Mouse (Mus musculus): ENCODE data around the gene Xbp1. TPM values are rescaled to one million over a fixed set of nuclear protein-coding genes. Genes with fewer than 3 reads are reported as not detected.

The Xbp1 gene
- polyA plus RNA-seq, 1 experiment from 2014 or later = 149 TPM

GRCm38 (mm10) chr11:5498931-5499661, 21.4 kb upstream of the Xbp1 start:
- no peak overlapping the region for H3K9ac ChIP-seq (ENCODE audit: low read depth, low read length)
- peaks cover 6% of the 10 kb centered on the region; the same call in 1 of the 2 replicates for H3K4me1 ChIP-seq (replicated peaks; ENCODE audit: control insufficient read depth, insufficient read depth, low read length)
- 58% methylated on average over 13 of the region's 13 CpGs for WGBS
- peak overlapping the region; percentile 28 for H3K4me2 ChIP-seq
- H3K9me3 ChIP-seq (ENCODE audit: control insufficient read depth, low read length) = no peaks in the 10 kb centered on the region
- DNase-seq (ENCODE audit: low spot score) = no peak
- H3K27ac ChIP-seq (ENCODE audit: low read depth, low read length) = peak overlapping the region; percentile 78
- no peaks in the 10 kb centered on the region for H3K27me3 ChIP-seq (replicated peaks; ENCODE audit: control insufficient read depth, insufficient read depth, low read length)
- no peak for ATAC-seq (replicated peaks; ENCODE audit: low FRiP score)
- H3K4me3 ChIP-seq (ENCODE audit: low read depth, low read length) = no peak overlapping the region
- no peaks in the 10 kb centered on the region for H3K36me3 ChIP-seq (ENCODE audit: control insufficient read depth, insufficient read depth, low read length)

DNA sequence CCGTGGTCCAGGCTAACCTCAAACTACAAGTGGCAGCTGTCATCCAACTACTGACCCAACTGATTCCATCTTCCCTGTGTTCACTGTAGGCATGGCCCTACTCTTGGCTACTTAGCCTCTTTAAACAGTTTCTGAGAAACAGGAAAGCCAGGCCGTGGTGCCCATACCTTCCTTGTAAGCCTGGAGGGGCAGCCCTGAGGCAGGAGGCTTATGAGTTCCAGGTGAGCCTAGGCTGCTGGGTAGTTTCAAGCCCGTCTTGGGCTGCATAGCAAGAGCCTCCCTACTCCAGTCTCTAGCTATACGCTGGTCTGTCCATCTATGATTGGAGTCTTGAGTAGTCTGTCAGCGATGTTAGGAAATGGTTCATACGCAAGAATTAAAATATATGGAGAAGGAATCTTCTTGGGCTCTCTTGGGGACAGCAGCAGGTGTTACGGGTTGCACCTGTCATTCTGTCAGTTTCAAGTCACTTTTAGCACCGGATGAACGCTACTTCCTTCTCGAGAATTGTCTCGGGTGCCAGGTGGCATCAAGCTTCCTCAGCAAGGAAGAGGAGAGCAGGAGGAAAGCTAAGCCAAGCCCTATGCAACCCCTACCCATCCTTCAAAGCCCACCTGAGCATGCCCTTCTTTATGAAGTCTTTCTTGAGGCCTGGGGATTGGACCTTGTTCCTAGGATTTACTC, 20.4 kb upstream of the Xbp1 start:
- ATAC-seq (replicated peaks; ENCODE audit: low FRiP score) = no peak
- H3K4me2 ChIP-seq = peak overlapping the region; percentile 28; the same call in 1 of the 2 replicates
- no peak overlapping the region for H3K9ac ChIP-seq (ENCODE audit: low read depth, low read length)
- no peaks in the 10 kb centered on the region for H3K36me3 ChIP-seq (ENCODE audit: control insufficient read depth, insufficient read depth, low read length)
- H3K27me3 ChIP-seq (replicated peaks; ENCODE audit: control insufficient read depth, insufficient read depth, low read length) = no peaks in the 10 kb centered on the region
- no peak overlapping the region for H3K4me3 ChIP-seq (ENCODE audit: low read depth, low read length)
- H3K4me1 ChIP-seq (replicated peaks; ENCODE audit: control insufficient read depth, insufficient read depth, low read length) = peaks cover 6% of the 10 kb centered on the region; the same call in 1 of the 2 replicates
- 75% methylated on average over 11 of the region's 11 CpGs for WGBS
- DNase-seq (ENCODE audit: low spot score) = no peak
- peak overlapping the region; percentile 78; the same call in 1 of the 2 replicates for H3K27ac ChIP-seq (ENCODE audit: low read depth, low read length)
- H3K9me3 ChIP-seq (ENCODE audit: control insufficient read depth, low read length) = no peaks in the 10 kb centered on the region

GRCm38 (mm10) chr11:5500903-5501741, 19.3 kb upstream of the Xbp1 start:
- H3K36me3 ChIP-seq (ENCODE audit: control insufficient read depth, insufficient read depth, low read length) = no peaks in the 10 kb centered on the region
- no peaks in the 10 kb centered on the region for H3K9me3 ChIP-seq (ENCODE audit: control insufficient read depth, low read length)
- ATAC-seq (replicated peaks; ENCODE audit: low FRiP score) = no peak
- H3K4me1 ChIP-seq (replicated peaks; ENCODE audit: control insufficient read depth, insufficient read depth, low read length) = peaks cover 6% of the 10 kb centered on the region
- 80% methylated on average over 13 of the region's 13 CpGs for WGBS
- H3K27me3 ChIP-seq (replicated peaks; ENCODE audit: control insufficient read depth, insufficient read depth, low read length) = no peaks in the 10 kb centered on the region
- no peak overlapping the region for H3K4me2 ChIP-seq
- H3K9ac ChIP-seq (ENCODE audit: low read depth, low read length) = no peak overlapping the region
- no peak for DNase-seq (ENCODE audit: low spot score)
- no peak overlapping the region for H3K27ac ChIP-seq (ENCODE audit: low read depth, low read length)
- no peak overlapping the region for H3K4me3 ChIP-seq (ENCODE audit: low read depth, low read length)

DNA sequence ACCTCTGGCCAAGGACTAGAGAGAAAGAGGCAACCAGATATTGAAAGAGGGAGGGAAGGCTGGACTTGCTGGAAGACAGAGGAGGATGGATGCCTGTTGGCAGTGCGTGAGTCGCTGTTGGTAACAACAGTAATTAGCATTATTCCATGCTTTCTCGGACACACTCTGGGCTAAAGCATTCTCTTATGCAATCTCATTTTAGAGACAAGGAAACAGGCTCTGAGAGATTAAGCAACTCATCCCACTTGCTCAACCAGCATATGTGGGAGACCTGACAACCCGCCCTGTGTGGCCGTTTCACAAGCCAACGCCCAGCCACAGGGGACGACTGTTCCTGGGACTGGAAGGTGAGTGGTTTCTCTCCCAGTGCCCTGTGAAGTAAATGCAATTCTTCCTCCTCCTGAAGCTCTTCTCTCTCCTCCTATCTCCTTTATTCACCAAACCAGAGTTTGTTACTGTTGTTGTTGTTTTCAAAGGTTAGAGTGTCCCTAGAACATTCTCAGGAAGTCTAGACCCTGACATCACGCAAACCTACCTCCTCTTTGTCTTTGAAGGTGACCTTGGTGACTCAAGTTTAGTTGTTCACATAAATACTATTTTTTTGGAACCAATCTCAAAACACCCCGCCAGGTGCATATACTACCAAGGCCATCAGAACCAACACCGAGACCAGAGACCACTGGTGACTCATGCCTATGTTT, 18.0 kb upstream of the Xbp1 start:
- H3K4me1 ChIP-seq (replicated peaks; ENCODE audit: control insufficient read depth, insufficient read depth, low read length) = peaks cover 6% of the 10 kb centered on the region
- no peak overlapping the region for H3K4me2 ChIP-seq
- H3K27ac ChIP-seq (ENCODE audit: low read depth, low read length) = no peak overlapping the region
- no peaks in the 10 kb centered on the region for H3K9me3 ChIP-seq (ENCODE audit: control insufficient read depth, low read length)
- no peaks in the 10 kb centered on the region for H3K36me3 ChIP-seq (ENCODE audit: control insufficient read depth, insufficient read depth, low read length)
- no peak for ATAC-seq (replicated peaks; ENCODE audit: low FRiP score)
- H3K27me3 ChIP-seq (replicated peaks; ENCODE audit: control insufficient read depth, insufficient read depth, low read length) = no peaks in the 10 kb centered on the region
- 0 out of 2 replicates have a peak overlapping the region, but pooled peaks have one; percentile 7 for H3K9ac ChIP-seq (ENCODE audit: low read depth, low read length)
- no peak overlapping the region for H3K4me3 ChIP-seq (ENCODE audit: low read depth, low read length)
- WGBS = 78% methylated on average over 10 of the region's 10 CpGs
- DNase-seq (ENCODE audit: low spot score) = no peak

DNA sequence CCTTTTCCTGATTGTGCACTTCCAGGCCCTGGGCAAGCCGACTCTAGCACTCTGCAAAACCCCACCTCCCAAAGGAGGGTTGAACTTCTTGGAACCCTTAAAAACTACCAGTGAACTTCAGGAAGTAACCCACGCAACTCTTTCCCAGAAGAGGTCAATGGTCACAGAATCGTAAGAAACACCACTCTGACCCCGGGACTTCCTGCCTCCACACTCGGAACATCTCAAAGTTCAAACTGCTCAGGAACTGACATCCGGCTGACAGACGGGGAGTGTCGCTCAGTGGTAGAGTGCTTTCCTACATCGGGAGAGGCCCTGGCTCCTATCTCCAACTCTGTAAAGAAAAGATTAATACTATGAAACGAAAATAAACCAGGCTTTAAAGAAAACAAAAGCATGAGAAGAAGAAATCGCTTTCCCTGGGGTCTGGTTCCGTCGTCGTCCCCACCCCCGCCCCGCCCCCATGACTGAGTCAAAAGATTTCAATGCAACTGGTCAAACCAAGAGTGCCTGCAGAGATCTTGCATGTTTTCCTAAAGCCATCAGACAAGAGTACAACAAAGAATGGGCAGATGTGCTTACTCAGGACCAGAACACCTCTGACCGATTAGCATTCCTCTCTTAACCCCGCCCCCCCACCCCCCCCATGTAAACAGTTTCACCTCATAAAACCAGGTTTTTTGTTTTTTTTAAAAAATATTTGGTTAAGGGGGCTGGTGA, 14.4 kb upstream of the Xbp1 start:
- 15% methylated on average over 18 of the region's 18 CpGs for WGBS
- H3K4me1 ChIP-seq (replicated peaks; ENCODE audit: control insufficient read depth, insufficient read depth, low read length) = peaks cover 11% of the 10 kb centered on the region
- H3K9ac ChIP-seq (ENCODE audit: low read depth, low read length) = peak overlapping the region; percentile 45
- DNase-seq (ENCODE audit: low spot score) = no peak
- H3K4me2 ChIP-seq = peak overlapping the region; percentile 64
- ATAC-seq (replicated peaks; ENCODE audit: low FRiP score) = peak; percentile 62
- H3K9me3 ChIP-seq (ENCODE audit: control insufficient read depth, low read length) = no peaks in the 10 kb centered on the region
- H3K4me3 ChIP-seq (ENCODE audit: low read depth, low read length) = peak overlapping the region; percentile 41
- no peaks in the 10 kb centered on the region for H3K27me3 ChIP-seq (replicated peaks; ENCODE audit: control insufficient read depth, insufficient read depth, low read length)
- no peaks in the 10 kb centered on the region for H3K36me3 ChIP-seq (ENCODE audit: control insufficient read depth, insufficient read depth, low read length)
- H3K27ac ChIP-seq (ENCODE audit: low read depth, low read length) = peak overlapping the region; percentile 64; the same call in 1 of the 2 replicates

DNA sequence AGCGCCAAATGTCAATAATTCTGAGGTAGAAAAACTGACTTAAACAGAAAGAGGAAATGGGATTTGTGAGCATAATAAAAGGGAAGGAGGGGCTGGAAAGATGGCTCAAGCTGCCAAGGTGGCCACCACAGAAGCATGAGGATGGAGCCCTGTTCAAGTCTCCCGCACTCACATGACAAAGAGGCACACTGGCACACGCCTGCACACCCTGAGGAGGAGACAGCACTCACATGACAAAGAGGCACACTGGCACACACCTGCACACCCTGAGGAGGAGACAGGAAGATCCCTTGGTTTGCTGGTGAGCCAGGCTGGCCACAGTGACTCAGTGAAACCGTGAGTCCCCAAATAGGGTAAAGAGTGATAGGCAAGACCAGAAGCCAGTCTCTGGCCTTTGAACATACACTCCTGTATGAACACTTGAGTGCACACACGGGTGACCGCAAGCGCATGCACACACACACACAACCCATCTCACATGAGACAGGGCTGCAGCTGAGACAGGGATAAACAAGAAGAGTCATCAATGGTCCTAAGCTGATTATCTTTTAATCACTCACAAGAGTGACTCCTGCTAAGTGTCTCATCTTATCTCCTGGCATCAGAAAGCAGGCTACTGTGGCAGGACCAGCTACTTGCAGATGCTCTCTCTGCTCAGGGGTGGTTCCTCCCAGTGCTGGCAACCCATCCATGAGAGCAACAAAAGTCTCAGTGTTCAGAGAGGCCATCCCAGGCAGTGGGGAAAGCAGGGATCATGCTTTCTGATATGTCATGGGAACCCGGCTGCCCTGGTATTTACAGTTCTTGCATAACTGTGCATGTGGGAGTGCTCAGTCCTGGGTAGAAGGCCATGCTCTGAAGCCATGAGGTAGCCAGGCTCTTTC, 11.0 kb upstream of the Xbp1 start:
- H3K4me1 ChIP-seq (replicated peaks; ENCODE audit: control insufficient read depth, insufficient read depth, low read length) = peaks cover 7% of the 10 kb centered on the region
- H3K9ac ChIP-seq (ENCODE audit: low read depth, low read length) = no peak overlapping the region
- no peaks in the 10 kb centered on the region for H3K9me3 ChIP-seq (ENCODE audit: control insufficient read depth, low read length)
- H3K4me3 ChIP-seq (ENCODE audit: low read depth, low read length) = no peak overlapping the region
- no peak overlapping the region for H3K27ac ChIP-seq (ENCODE audit: low read depth, low read length)
- 73% methylated on average over 8 of the region's 8 CpGs for WGBS
- no peak overlapping the region; the same call in 1 of the 2 replicates for H3K4me2 ChIP-seq
- no peaks in the 10 kb centered on the region for H3K27me3 ChIP-seq (replicated peaks; ENCODE audit: control insufficient read depth, insufficient read depth, low read length)
- H3K36me3 ChIP-seq (ENCODE audit: control insufficient read depth, insufficient read depth, low read length) = no peaks in the 10 kb centered on the region
- DNase-seq (ENCODE audit: low spot score) = no peak
- ATAC-seq (replicated peaks; ENCODE audit: low FRiP score) = peak; percentile 59

GRCm38 (mm10) chr11:5510099-5510391, 10.4 kb upstream of the Xbp1 start:
- Histone ChIP-seq H3K4me1 (replicated peaks; ENCODE audit: control insufficient read depth, insufficient read depth, low read length) (peaks cover 7% of the 10 kb centered on the region), H3K9me3 (ENCODE audit: control insufficient read depth, low read length) (no peaks in the 10 kb centered on the region), H3K4me2 (no peak overlapping the region), H3K4me3 (ENCODE audit: low read depth, low read length) (no peak overlapping the region), H3K27me3 (replicated peaks; ENCODE audit: control insufficient read depth, insufficient read depth, low read length) (no peaks in the 10 kb centered on the region), H3K36me3 (ENCODE audit: control insufficient read depth, insufficient read depth, low read length) (no peaks in the 10 kb centered on the region), H3K9ac (ENCODE audit: low read depth, low read length) (no peak overlapping the region), H3K27ac (ENCODE audit: low read depth, low read length) (no peak overlapping the region)
- 73% methylated on average over 5 of the region's 5 CpGs for whole genome bisulfite sequencing
- no peak for ATAC-seq (replicated peaks; ENCODE audit: low FRiP score)
- no peak for DNase-seq (ENCODE audit: low spot score)

Data from liver, embryonic 11.5 days (tissue).